Mouse (Mus musculus): Measurements from ENCODE around the gene Ahsa1.
"Not testable (repeated sequence)": the region's sequence is repeated elsewhere in the genome, so short reads cannot be mapped to it uniquely, and the experiment has no call there.

Gene Ahsa1

DNA sequence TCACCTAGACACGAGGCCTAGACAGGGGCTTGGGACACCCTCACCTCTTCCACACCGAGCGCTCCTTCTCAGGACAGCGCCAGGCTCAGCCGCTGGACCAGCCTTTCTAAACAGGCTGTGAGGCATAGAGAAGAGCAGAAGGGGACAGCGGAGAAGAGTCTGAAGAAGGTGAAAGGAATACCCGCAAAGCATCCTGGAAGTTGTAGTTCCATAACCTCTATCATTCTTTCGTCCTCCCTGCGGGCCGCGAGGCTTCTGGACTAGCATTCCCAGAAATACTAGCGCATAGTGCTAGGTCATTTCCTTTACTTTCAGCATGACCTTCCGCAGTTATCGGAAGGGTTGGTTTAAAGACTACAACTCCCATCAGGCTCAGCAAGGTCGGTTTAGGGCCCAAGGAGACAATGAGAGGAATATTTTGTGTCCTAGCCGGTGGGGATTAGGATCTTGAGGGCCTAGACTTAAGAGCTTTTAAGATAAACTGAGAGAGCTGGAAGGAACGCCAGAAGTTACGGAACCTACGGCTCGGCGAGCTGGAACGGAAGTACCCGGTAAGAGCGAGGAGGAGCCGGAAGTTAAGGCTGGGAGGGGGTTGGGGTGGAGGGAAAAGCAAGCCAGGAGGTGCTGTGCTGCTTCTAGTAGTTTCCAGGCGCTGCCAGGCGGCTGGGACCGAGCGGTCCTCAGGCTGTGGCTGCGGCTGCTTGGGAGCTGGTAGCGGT, at the start of gene Ahsa1, which contains the start of gene Vipas39:
Gene Ahsa1, plus strand, starts transcription at position 372 of the 719 bp plus-strand sequence.
Gene Vipas39, minus strand, starts transcription at position 149 of the 719 bp plus-strand sequence.
- peak; percentile 88 for DNase-seq (ENCODE audit: extremely low read depth, insufficient read length, low spot score)

GRCm38 (mm10) chr12:87217596-87217995, 48.7 kb upstream of the Ahsa1 start:
- no peak for DNase-seq (ENCODE audit: extremely low read depth, insufficient read length, low spot score)

DNA sequence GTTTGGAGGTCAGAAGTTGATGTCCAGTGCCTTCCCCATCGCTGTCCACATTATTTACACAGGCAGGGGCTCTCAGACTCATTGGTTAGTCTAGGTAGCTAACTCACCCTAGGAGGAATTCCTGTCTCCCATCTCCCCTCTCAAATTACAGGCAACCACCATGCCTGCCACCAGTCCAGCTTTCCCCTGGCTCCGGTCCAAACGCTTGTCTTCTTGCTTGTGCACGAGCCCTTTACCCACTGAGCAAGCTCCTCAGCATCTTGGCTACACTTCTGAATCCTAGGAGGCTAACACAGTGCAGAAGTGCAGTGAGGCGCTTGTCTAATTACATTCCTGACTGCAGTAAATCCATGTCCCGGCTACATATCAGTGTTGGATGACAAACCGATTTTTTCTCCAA, 46.9 kb upstream of the Ahsa1 start:
- no peak for DNase-seq (ENCODE audit: extremely low read depth, insufficient read length, low spot score)

DNA sequence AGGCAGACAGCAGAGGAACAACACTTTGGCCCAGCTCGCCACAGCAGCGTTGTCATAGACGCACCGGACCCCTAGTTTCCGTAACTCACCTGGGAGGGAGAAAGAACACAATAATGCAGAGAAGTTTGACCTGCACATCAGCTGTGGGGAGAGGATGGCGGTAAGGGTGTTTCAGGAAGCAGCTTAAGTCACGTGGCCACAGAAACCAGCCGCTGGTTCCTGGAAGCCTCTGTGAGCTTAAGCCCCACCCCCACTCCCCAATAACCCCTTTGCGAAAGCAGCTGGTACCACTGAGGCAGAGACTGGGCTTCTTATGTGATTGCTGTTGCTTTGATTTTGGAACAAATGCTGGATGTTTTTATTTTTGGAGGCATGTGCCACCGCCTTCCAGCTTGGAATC, 41.3 kb upstream of the Ahsa1 start:
- DNase-seq (ENCODE audit: extremely low read depth, insufficient read length, low spot score): no peak

DNA sequence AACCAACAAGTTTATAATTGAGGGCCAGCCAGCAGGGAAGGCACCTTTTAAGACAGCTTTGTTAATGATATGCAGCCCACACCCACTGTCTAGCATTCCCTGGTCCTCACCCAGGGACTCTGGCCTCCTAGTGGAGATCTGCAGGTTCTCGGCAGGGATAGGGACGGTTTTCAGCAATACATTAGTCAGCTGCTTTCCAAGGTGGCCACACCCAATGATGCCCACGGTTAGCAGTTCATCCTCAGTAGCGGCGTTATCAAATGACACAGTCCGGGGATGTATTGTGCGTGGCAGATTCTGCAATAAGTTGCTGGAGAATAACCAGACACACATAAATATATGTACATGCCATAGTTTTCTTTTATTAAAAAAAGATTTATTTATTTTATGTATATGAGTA, 39.5 kb upstream of the Ahsa1 start:
- no peak for DNase-seq (ENCODE audit: extremely low read depth, insufficient read length, low spot score)

DNA sequence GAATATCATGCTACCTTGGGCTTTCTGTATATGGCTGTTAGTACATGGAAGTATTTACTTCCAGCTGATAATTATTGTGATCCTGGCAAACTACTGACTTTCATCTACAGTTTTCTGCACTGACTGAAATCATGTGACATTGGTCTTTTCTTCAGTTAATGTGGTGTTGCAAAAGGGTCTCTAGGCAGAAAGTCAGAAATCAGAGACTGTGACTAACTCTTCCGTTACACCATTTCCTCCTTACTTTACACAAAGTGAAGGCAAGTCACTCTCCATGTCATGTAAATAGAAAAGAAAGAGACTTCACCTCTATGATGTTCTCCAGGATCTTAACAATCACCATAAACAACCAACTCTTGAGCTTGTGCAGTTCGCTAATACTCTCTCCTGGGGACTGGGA, 36.6 kb upstream of the Ahsa1 start:
- DNase-seq (ENCODE audit: extremely low read depth, insufficient read length, low spot score): no peak

- no peak for DNase-seq (ENCODE audit: extremely low read depth, insufficient read length, low spot score)
These were observed 35.8 kb upstream of the Ahsa1 start for GRCm38 (mm10) chr12:87230379-87230895.

- DNase-seq (ENCODE audit: extremely low read depth, insufficient read length, low spot score): no peak
These were observed 29.3 kb upstream of the Ahsa1 start for GRCm38 (mm10) chr12:87236882-87237483.

GRCm38 (mm10) chr12:87238632-87239031, 27.6 kb upstream of the Ahsa1 start, which contains the start of gene Noxred1:
Gene Noxred1 (minus strand): TSS chr12:87238732.
- no peak for DNase-seq (ENCODE audit: extremely low read depth, insufficient read length, low spot score)

DNA sequence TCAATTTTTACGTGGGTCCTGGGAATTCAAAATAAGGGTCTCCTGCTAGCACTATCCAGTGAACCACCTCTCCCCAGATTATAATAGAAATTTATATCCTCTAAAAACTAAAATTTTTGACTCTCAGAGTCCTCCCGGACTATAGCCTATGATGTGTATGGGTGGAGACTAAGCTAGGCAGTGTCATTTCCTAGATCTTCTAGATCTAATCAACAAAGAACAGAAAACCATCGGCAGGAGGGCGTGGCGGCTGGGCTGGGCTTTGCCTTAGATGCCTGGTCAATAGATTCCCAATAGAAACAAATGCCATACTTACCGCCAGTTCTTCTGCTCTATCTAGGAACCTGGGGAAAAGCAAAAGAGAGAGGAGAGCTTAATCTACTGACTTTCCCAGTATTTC, 16.1 kb upstream of the Ahsa1 start:
- DNase-seq (ENCODE audit: extremely low read depth, insufficient read length, low spot score): no peak

GRCm38 (mm10) chr12:87253878-87254277, 12.4 kb upstream of the Ahsa1 start:
- DNase-seq (ENCODE audit: extremely low read depth, insufficient read length, low spot score): no peak

DNA sequence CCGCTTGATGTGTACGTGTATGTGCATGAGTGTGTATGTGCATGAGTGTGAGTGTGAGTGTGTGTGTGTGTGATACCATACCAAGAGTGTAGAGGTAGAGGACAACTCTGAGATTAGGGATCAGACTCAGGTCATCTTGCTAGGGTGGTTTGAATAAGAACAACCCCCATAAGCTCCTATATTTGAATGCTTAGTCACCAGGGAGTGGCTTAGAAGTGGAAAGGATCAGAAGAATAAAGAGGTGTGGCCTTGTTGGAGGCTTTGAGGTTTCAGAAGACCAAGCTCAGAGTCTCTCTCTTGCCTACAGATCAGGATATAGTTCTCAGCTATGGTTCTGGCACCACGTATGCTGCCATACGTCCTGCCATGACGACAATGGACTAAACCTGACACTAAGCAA, 9.7 kb upstream of the Ahsa1 start:
- DNase-seq (ENCODE audit: extremely low read depth, insufficient read length, low spot score): no peak

- DNase-seq (ENCODE audit: extremely low read depth, insufficient read length, low spot score): no peak
These were observed 5.7 kb upstream of the Ahsa1 start for GRCm38 (mm10) chr12:87260562-87260961.

GRCm38 (mm10) chr12:87265444-87265843, 835 bp upstream of the Ahsa1 start:
- DNase-seq (ENCODE audit: extremely low read depth, insufficient read length, low spot score): no peak

DNA sequence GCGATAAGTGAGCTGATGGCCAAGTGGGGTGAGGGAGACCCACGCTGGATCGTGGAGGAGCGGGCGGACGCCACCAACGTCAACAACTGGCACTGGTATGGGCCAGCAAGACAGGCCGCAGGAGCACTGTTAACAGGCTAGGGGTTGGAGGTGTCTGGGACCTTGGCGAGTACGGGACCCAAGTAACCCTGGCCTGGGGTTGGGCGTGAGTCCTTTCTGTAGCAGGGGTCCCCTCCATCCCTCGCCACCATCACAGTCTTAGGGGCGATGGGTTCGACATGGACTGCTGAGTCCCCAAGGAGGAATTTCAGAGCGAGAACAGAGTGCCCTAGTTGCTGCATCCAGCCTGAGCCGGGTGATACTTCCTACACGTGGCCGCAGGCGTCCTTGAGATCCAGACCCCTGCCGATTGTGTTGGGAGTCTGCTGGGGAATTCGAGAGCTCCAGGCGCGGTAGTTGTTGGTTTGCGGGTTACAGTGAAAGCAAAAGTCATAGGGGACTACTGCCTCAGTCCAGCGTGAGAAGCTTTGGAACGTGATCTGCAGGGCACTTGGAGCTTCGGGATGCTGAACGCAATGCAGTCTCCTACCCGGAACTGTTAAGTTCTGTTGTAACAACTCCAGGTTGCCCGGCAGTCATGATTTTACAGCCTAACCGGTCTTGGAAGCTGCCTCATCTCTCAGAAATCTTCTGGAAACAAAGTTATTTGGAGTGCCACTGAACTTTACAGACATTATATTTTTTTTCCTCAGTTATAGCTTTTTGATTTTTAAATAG, 736 bp downstream of the Ahsa1 start:
- DNase-seq (ENCODE audit: extremely low read depth, insufficient read length, low spot score): peak; percentile 87

DNA sequence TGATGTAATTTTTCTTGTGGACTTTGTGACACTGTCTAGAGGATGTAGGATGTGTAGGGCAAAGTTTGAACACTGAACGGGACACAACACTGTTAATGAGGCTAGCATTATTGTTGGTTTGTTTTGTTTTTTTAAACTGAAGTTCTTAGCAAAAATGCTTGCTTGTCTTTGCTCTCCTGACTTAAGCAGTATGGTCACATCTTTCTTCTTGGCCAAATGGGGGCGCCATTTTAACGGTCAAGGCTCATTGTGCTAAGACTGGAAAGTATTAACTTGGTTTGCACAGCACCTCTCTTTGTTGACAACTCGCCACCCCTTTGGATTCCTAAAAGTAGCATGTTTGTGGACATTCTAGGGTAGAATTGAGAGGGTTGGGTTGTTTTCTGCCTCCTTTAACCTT, 1.4 kb downstream of the Ahsa1 start:
- DNase-seq (ENCODE audit: extremely low read depth, insufficient read length, low spot score): no peak

- no peak for DNase-seq (ENCODE audit: extremely low read depth, insufficient read length, low spot score)
These were observed 8.9 kb downstream of the Ahsa1 start for GRCm38 (mm10) chr12:87274853-87275831.

GRCm38 (mm10) chr12:87277251-87277650, 11.0 kb downstream of the Ahsa1 start:
- DNase-seq (ENCODE audit: extremely low read depth, insufficient read length, low spot score): not testable (repeated sequence)

DNA sequence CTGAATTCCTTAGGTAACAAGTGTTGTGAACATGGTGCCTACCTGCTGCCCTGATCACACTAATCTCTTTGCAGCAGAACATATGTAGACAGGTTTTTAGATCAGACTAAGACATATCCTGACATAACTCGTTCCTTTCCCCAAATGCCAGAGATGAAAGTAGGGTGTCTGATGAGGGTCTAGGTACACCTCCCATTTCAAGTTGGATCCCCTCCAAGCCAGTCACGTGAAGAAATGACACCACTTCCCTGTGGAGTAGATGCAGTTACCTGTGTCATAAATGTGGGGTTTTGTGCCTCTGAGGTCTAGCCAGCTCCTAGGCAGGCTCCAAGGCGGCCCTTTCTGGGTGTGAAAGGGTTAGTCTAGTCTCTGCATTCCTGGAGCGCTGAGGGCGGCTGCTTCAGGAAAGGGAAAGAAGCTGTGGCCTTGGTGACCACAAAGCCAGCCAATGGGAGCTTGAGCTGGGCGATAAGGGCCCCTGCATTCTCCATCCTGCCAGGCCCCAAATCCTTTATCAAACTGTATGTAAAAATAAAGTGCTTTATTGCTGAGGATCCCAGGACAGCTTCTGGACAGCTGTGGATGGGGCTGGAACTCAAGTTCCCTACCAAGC, 11.9 kb downstream of the Ahsa1 start:
- DNase-seq (ENCODE audit: extremely low read depth, insufficient read length, low spot score): no peak

GRCm38 (mm10) chr12:87279350-87279749, 13.1 kb downstream of the Ahsa1 start:
- no peak for DNase-seq (ENCODE audit: extremely low read depth, insufficient read length, low spot score)
